Mouse (Mus musculus) embryonic stem cell, embryonic (primary cell): Measurements from ENCODE around the gene Gm884.
"Not testable (repeated sequence)": the region's sequence is repeated elsewhere in the genome, so short reads cannot be mapped to it uniquely, and the experiment has no call there.

Source experiments
- CTCF ChIA-PET, 4 experiments: fragments of 300-600 bp in 2 of 4; fragments of 350-600 bp in 2 of 4; sonication (Branson Sonifier 250); formaldehyde crosslinking; loops; one replicate each; lab custom pipeline; 2022; ENCODE audit warnings: inconsistent platforms in 2 of 4; lab: Charles Lee
- POLR2A ChIA-PET, 4 experiments: fragments of 300-600 bp in 2 of 4; fragments of 350-600 bp in 2 of 4; sonication (Branson Sonifier 250); formaldehyde crosslinking; loops; one replicate each; lab custom pipeline; 2022; ENCODE audit warnings: antibody characterized with exemption in 4 of 4, inconsistent platforms in 1 of 4; lab: Charles Lee

Gene Gm884

GRCm38 (mm10) chr11:103646301-103646700 lies 25.4 kb upstream of the Gm884 start:
- CTCF ChIA-PET, result interaction anchor here in 1 of 4 experiments (4.0 kb wide), 1 partner anchor 7 kb away, joined by 30 read pairs; the partner anchor contains the start of gene Lyzl6
- POLR2A ChIA-PET, result interaction anchor here in 1 of 4 experiments (0.7 kb wide), 1 partner anchor 93 kb away, joined by 3 read pairs; no protein-coding TSS in a partner anchor

DNA sequence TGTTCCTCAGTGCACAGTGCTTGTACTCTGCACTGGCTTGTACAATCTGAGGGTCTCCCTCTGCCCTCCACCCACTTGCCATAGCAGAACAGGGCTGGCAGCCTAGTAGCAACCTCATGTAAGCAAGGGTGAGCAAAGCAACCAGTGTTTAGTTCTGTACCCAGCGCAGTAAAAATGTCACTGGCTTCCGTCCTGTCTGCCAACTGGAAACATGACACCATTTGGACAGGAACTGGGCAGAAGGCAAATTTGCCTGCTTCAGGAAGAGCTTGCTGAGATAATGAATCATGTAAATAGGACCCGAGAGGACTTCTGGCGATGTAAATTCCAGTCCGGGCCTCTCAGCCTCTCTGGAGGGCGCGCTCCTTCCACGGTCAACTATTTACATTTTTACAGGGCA lies 24.8 kb upstream of the Gm884 start:
- ChIA-PET CTCF (no interaction called here), POLR2A (interaction anchor here in 1 of 4 experiments (0.7 kb wide), 1 partner anchor 93 kb away, joined by 3 read pairs; no protein-coding TSS in a partner anchor)

DNA sequence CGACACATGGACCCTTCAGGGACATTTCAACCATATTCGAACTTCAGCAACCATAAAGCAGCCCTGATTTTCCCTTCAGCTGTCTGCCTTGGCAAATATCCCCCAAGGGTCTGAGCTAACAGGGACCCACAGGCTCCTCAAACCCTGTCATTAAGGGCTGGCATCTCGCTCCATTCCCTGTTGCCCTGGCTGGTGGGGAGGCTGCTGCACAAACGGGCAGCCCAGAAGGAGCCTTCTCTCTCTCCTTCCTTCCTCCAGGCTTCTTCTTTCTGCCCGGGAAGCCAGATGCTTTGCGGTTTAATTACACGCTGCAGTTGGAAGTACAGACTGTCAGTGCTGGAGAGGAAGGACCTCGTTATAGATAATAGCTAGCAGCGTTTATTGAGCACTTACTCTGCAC lies 22.3 kb upstream of the Gm884 start:
- POLR2A ChIA-PET, result interaction anchor here in 1 of 4 experiments (1.2 to 1.5 kb wide), 2 partner anchors 10 to 14 kb away, joined by 3 read pairs; no protein-coding TSS in a partner anchor

DNA sequence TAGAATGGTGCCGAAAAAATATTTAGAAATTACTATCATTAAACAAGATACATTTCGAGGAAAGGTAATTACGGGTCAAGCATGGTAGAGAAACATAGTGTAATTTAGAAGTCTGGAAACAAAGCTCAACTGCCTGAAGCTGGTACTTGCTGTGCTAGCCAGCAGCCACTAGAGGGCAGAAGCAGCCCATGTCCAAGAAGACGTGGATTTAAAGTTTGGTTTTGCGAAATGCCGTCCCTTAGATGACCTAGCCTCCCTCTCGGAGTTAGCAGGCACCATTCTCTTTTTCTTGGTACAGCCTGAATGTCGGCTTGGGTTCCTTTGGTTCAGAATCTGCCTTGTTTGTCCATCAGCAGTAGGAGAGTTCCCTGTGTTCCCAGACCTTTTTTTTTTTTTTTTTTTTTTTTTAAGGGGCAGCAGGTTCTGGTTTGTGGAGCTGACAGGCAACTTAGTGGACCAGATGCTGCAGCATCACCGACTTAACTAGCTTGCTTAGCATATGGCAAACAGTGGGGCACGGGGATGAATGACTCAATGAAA lies 18.5 kb upstream of the Gm884 start:
- POLR2A ChIA-PET, result interaction anchor here (0.6 to 1.4 kb wide), 15 partner anchors 10 to 546 kb away, joined by 3 to 7 read pairs (median 3); no protein-coding TSS in a partner anchor
- CTCF ChIA-PET, result interaction anchor here (0.5 to 2.3 kb wide), 97 partner anchors 9 to 1869 kb away, joined by 3 to 32 read pairs (median 4); partner anchors contain the start of genes Rprml (in 4 of the 4), Gosr2 (in 1 of the 4) and Wnt9b (in 1 of the 4)

More for the DNA sequence above, 22.3 kb upstream of the Gm884 start:
- CTCF ChIA-PET, result no interaction called here

DNA sequence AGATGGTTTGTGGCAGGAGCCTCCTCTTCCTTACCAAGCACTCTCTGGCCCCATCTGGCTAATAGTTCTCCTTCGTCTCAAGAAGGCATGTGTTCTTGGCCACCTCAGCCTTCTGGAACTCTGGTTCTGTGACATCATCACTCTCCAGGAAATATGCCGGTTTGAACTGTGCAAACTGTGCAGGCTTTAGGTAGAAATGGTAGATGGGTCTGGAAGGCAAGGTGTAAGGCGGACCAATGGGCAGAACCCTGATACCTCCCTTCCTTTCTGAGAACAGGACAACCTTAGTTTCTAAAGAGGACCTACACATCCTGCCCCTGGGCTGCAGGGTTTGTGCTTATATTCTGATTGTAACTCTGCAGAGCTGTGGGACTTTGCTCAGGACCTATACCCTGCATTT lies 17.9 kb upstream of the Gm884 start, which contains the start of gene Lyzl6:
TSS of gene Lyzl6 (minus strand) at position 101 of the 400 bp plus-strand sequence.
- ChIA-PET CTCF (interaction anchor here (0.6 to 2.3 kb wide), 57 partner anchors 9 to 686 kb away, joined by 3 to 32 read pairs (median 4); partner anchors contain the start of genes Rprml (in 4 of the 4), Gosr2 (in 1 of the 4) and Wnt9b (in 1 of the 4)), POLR2A (interaction anchor here in 3 of 4 experiments (0.6 to 1.3 kb wide), 5 partner anchors 9 to 285 kb away, joined by 3 to 5 read pairs (median 3); no protein-coding TSS in a partner anchor)

GRCm38 (mm10) chr11:103636261-103636660 lies 15.3 kb upstream of the Gm884 start:
- ChIA-PET CTCF (no interaction called here), POLR2A (interaction anchor here in 1 of 4 experiments (1.4 kb wide), 1 partner anchor 12 kb away, joined by 3 read pairs; no protein-coding TSS in a partner anchor)

DNA sequence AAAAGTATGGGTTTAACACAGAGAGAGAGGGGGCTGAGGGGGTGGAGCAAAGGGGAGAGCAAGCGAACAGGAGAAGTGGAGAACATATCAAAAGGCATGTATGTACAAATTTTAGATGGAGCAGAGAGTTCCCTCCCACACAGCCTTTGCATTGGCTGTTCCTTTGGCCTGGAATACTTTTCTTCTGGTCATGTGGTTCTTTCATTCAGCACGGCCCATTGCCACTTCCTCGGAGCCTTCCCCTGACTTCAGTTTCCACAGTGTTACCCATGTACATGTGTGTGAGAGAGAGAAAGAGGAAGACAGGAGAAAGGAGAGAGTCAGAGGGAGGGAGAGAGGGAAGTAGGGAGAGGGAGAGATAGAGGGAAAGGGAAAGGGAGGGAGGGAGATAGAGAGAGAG lies 14.5 kb upstream of the Gm884 start:
- POLR2A ChIA-PET, result interaction anchor here in 1 of 4 experiments (0.7 kb wide), 1 partner anchor 22 kb away, joined by 3 read pairs; no protein-coding TSS in a partner anchor
- CTCF ChIA-PET, result no interaction called here

DNA sequence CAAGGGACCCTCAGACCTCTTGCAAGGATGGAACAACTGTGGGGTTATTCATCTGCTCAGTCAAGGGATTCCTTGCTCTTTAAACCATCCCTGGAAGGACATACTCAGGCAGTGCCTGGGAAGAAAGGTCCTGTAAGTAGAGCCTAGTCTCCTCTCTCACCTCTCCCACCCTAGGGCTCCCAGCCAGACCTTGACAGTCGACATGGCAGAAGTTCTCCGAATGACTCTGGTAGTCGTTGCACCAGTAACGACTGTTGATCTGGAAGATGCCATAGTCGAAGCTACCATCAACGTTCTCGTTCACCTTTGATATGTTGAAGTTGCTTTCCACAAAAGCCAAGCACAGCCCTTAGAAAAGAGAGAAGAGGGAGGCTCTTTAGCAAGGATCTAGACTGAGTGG lies 13.9 kb upstream of the Gm884 start:
- ChIA-PET CTCF (interaction anchor here in 1 of 4 experiments (0.6 kb wide), 1 partner anchor 300 kb away, joined by 6 read pairs; no protein-coding TSS in a partner anchor), POLR2A (no interaction called here)

GRCm38 (mm10) chr11:103627453-103627852 lies 6.5 kb upstream of the Gm884 start:
- POLR2A ChIA-PET, result interaction anchor here (0.6 to 1.5 kb wide), 4 partner anchors 12 to 594 kb away, joined by 3 to 6 read pairs (median 4); no protein-coding TSS in a partner anchor
- CTCF ChIA-PET, result interaction anchor here in 2 of 4 experiments (1.3 to 1.6 kb wide), 3 partner anchors 12 to 49 kb away, joined by 3 to 9 read pairs (median 5); no protein-coding TSS in a partner anchor

DNA sequence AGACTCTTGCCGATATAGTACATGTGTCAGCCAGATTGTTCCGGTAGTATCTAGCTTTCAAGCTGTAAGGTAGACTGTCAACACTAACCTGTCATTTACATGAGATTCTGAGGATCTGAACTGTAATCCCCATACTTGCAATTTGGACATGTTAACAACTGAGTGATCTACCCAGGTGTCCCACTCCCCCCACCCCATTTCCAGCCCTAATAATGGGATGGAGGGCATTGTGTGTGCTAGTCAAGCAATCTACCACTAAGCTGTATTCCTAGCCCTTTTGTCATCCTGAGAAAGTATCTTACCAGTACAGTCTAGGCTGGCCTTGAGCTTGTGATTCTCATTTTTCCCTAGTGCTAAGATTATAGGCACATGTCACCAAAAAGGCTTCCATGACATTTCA lies 10.2 kb downstream of the Gm884 start:
- ChIA-PET CTCF (no interaction called here), POLR2A (no interaction called here)

GRCm38 (mm10) chr11:103606611-103607010 lies 14.3 kb downstream of the Gm884 start:
- CTCF ChIA-PET, result interaction anchor here (0.5 to 0.9 kb wide), 6 partner anchors 33 to 505 kb away, joined by 3 to 4 read pairs (median 4); no protein-coding TSS in a partner anchor
- POLR2A ChIA-PET, result interaction anchor here (0.5 to 0.8 kb wide), 7 partner anchors 16 to 714 kb away, joined by 3 to 4 read pairs (median 3); partner anchors contain the start of gene Rprml (in 1 of the 4)

GRCm38 (mm10) chr11:103578339-103578738 lies 42.6 kb downstream of the Gm884 start:
- ChIA-PET POLR2A (no interaction called here), CTCF (no interaction called here)

- ChIA-PET POLR2A (interaction anchor here in 1 of 4 experiments (1.2 to 1.3 kb wide), 2 partner anchors 9 to 67 kb away, joined by 3 read pairs; no protein-coding TSS in a partner anchor), CTCF (interaction anchor here in 3 of 4 experiments (0.6 to 1.0 kb wide), 10 partner anchors 83 to 423 kb away, joined by 3 to 5 read pairs (median 3); no protein-coding TSS in a partner anchor)
These were observed 64.9 kb downstream of the Gm884 start for GRCm38 (mm10) chr11:103556021-103556420.

GRCm38 (mm10) chr11:103534973-103535372 lies 86.0 kb downstream of the Gm884 start:
- CTCF ChIA-PET, result not testable (repeated sequence)
- POLR2A ChIA-PET, result interaction anchor here in 2 of 4 experiments (0.7 to 1.2 kb wide), 4 partner anchors 84 to 92 kb away, joined by 3 to 9 read pairs (median 6); no protein-coding TSS in a partner anchor

DNA sequence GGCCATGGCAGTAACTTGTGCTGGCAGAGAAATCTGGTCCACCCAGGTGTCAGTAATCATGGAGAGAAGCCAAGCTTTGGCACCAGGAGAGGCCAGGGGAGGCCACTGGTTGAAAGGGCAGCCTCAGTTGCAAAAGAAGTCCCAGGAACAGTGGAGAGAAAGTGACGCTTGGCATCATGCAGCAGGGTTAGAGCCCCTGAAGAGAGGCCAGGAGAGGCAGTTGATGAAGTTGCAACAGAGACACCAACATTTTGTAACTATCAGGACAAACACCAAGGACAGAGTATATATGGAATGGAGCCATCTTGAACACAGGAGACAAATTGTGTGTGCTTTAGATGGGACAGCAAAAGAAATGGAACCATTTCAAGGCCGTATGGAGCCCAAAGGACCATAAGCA lies 108.8 kb downstream of the Gm884 start:
- CTCF ChIA-PET, result no interaction called here
- POLR2A ChIA-PET, result interaction anchor here in 1 of 4 experiments (0.7 kb wide), 1 partner anchor 128 kb away, joined by 3 read pairs; no protein-coding TSS in a partner anchor

- ChIA-PET CTCF (interaction anchor here in 1 of 4 experiments (0.6 kb wide), 1 partner anchor 96 kb away, joined by 3 read pairs; no protein-coding TSS in a partner anchor), POLR2A (no interaction called here)
These were observed 116.4 kb downstream of the Gm884 start, which contains the start of gene Lrrc37a for GRCm38 (mm10) chr11:103504497-103504896. Gene Lrrc37a (minus strand): TSS chr11:103504597.
